In the genomic region with DNA sequence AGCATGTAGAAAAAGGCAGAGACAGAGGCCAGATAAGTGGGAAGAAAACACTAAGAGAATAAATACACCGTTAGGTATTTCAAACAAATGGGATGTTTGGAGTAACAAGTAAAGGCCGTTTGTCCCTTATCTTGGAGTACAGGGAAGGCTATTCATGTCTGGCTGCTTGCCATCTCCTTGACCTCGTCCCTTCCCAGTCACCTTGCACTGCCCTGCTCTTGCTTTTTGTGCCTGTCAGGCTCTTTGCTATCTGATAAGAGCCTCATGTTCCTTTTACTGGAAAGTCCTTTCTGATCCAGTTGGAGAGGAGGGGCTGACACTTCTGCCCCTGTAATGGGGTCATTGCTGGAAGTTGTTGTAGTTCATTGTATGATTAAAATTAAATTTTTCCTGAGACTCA, we compare ENCODE assay signal across 11 mouse cellular contexts.
DNase-seq lines count a peak whose midpoint lies in the region; ATAC-seq and TF ChIP-seq lines count a peak whose summit lies in the region.
"Had no signal": no experiment of that assay in that cellular context is flagged by ENCODE, and none has a peak within 500 bp of the region (broad histone marks: within the 10 kb centered on the region; RNA-seq: fewer than 3 reads in every experiment).

No protein-coding gene starts in this region.

- no peak overlapping the region for H3K9ac ChIP-seq in hindbrain, embryonic 14.5 days
- no peak overlapping the region for H3K9ac ChIP-seq in intestine, embryonic 15.5 days
- H3K9ac ChIP-seq: limb, embryonic 15.5 days had no signal

- H3K27me3 ChIP-seq in thymus, adult 2 months (ENCODE audit: control insufficient read depth, insufficient read depth, low read length): no peaks in the 10 kb centered on the region
- no peaks in the 10 kb centered on the region for H3K27me3 ChIP-seq in hindbrain, embryonic 14.5 days (ENCODE audit: control insufficient read depth, insufficient read depth, low read length)
- no peaks in the 10 kb centered on the region for H3K27me3 ChIP-seq in intestine, embryonic 15.5 days (replicated peaks)
- H3K27me3 ChIP-seq: limb, embryonic 15.5 days had no signal

- no peak overlapping the region for H3K27ac ChIP-seq in thymus, adult 2 months (ENCODE audit: control insufficient read depth, insufficient read depth, low read length)
- no peak overlapping the region for H3K27ac ChIP-seq in hindbrain, embryonic 14.5 days
- H3K27ac ChIP-seq in intestine, embryonic 15.5 days: no peak overlapping the region
- H3K27ac ChIP-seq: gastrocnemius, adult 2 months; limb, embryonic 15.5 days had no signal

- no peak for TF ChIP-seq CTCF in thymus, adult 2 months (IDR thresholded peaks at IDR 0.05; ENCODE audit: borderline replicate concordance, control insufficient read depth, extremely low read depth, insufficient read depth, low read length, poor library complexity)

- ATAC-seq in megakaryocyte-erythroid progenitor cell, adult 5-6 weeks (replicated peaks; ENCODE audit: low FRiP score, low TSS enrichment, poor library complexity, severe bottlenecking): 0 out of 2 replicates have a peak, but pooled peaks have one; percentile 44
- no peak for ATAC-seq in hindbrain, embryonic 14.5 days (ENCODE audit: low FRiP score)
- ATAC-seq in intestine, embryonic 15.5 days: no peak

- TF ChIP-seq POLR2A in thymus, adult 2 months (IDR thresholded peaks at IDR 0.05; ENCODE audit: control insufficient read depth, extremely low read depth, insufficient read depth, low read length, poor library complexity): no peak

- H3K9me3 ChIP-seq in hindbrain, embryonic 14.5 days (ENCODE audit: control insufficient read depth, low read length): no peaks in the 10 kb centered on the region
- no peaks in the 10 kb centered on the region for H3K9me3 ChIP-seq in intestine, embryonic 15.5 days
- H3K9me3 ChIP-seq: limb, embryonic 15.5 days had no signal

- H3K36me3 ChIP-seq in thymus, adult 2 months (ENCODE audit: control insufficient read depth, insufficient read depth, low read length): no peaks in the 10 kb centered on the region
- H3K36me3 ChIP-seq in hindbrain, embryonic 14.5 days (replicated peaks; ENCODE audit: control insufficient read depth, insufficient read depth): no peaks in the 10 kb centered on the region
- H3K36me3 ChIP-seq in intestine, embryonic 15.5 days: no peaks in the 10 kb centered on the region
- H3K36me3 ChIP-seq: limb, embryonic 15.5 days had no signal

- DNase-seq in adrenal gland, adult 2 months: peak; percentile 75
- DNase-seq in adrenal gland, postnatal 25 days: peak; percentile 32
- peak; percentile 18 for DNase-seq in kidney, postnatal 14 days
- no peak for DNase-seq in thymus, adult 2 months
- no peak for DNase-seq in hindbrain, embryonic 14.5 days (ENCODE audit: low spot score)
- DNase-seq: gastrocnemius, adult 2 months; thymus, postnatal 36 days had no signal

- 83% methylated on average over 3 of the region's 3 CpGs for whole genome bisulfite sequencing in thymus, adult 2 months
- 73% methylated on average over 3 of the region's 3 CpGs for WGBS in hindbrain, embryonic 14.5 days
- 24% methylated on average over 3 of the region's 3 CpGs for WGBS in intestine, embryonic 15.5 days

- H3K4me2 ChIP-seq in hindbrain, embryonic 14.5 days (replicated peaks): no peak overlapping the region
- H3K4me2 ChIP-seq in intestine, embryonic 15.5 days (replicated peaks): no peak overlapping the region
- H3K4me2 ChIP-seq: limb, embryonic 15.5 days had no signal

- no peak overlapping the region for H3K4me3 ChIP-seq in thymus, adult 2 months (ENCODE audit: control insufficient read depth, insufficient read depth, low read length)
- H3K4me3 ChIP-seq in hindbrain, embryonic 14.5 days (replicated peaks; ENCODE audit: low read length): no peak overlapping the region
- no peak overlapping the region for H3K4me3 ChIP-seq in intestine, embryonic 15.5 days (replicated peaks)
- H3K4me3 ChIP-seq: gastrocnemius, adult 2 months; limb, embryonic 15.5 days; myocyte had no signal

- no peaks in the 10 kb centered on the region for H3K4me1 ChIP-seq in thymus, adult 2 months (replicated peaks; ENCODE audit: control insufficient read depth, insufficient read depth, low read length)
- no peaks in the 10 kb centered on the region for H3K4me1 ChIP-seq in hindbrain, embryonic 14.5 days (replicated peaks; ENCODE audit: control insufficient read depth, insufficient read depth, low read length)
- no peaks in the 10 kb centered on the region for H3K4me1 ChIP-seq in intestine, embryonic 15.5 days (replicated peaks)
- H3K4me1 ChIP-seq: limb, embryonic 15.5 days had no signal

Comparison
In these comparisons a context has a peak if more than half of its experiments do, and no peak if none do; other contexts are left out.
1. DNase-seq: peak in adrenal gland, adult 2 months (single experiment), adrenal gland, postnatal 25 days (single experiment) and kidney, postnatal 14 days (single experiment); none in thymus, adult 2 months (single experiment) and hindbrain, embryonic 14.5 days (single experiment).